Mouse (Mus musculus) erythroblast, embryonic 14.5 days (primary cell): ENCODE measurements around the gene Iqcn.

ENCODE experiments used
- GATA1 ChIP-seq: IDR thresholded peaks from 2 replicates; pipeline ENCODE4 v1.6.1; 2012; ENCODE audit warnings: low read length, inconsistent platforms, mixed read lengths
- TAL1 ChIP-seq: IDR thresholded peaks from 3 replicates; pipeline ENCODE4 v1.6.1; 2012; ENCODE audit warnings: low read length, inconsistent platforms, mixed read lengths

- TF ChIP-seq TAL1 (no peak), GATA1 (no peak)
Observed at GRCm38 (mm10) chr8:70724216-70724615, 21.0 kb downstream of the Iqcn start.
